Mouse (Mus musculus) hindbrain, embryonic 10.5 days (tissue): ENCODE data around the gene Ptprr. TPM values are rescaled to one million over a fixed set of nuclear protein-coding genes. Genes with fewer than 3 reads are reported as not detected.

Source experiments
- DNase-seq: peaks from one replicate; pipeline ENCODE4 v3.0.0-alpha.2; 2017; ENCODE audit warnings: low spot score
- H3K27ac ChIP-seq: fragments of 300-500 bp; sonication (generic); 2 replicates; pipeline ENCODE4 v1.5.1; 2016; ENCODE audit warnings: mild to moderate bottlenecking, moderate library complexity
- H3K27me3 ChIP-seq: fragments of 300-500 bp; sonication (generic); 2 replicates; pipeline ENCODE4 v1.6.1; 2016; ENCODE audit warnings: mild to moderate bottlenecking; ENCODE audit not compliant: poor library complexity, insufficient read depth, severe bottlenecking
- H3K36me3 ChIP-seq: fragments of 300-500 bp; sonication (generic); 2 replicates; pipeline ENCODE4 v1.6.1; 2016; ENCODE audit warnings: mild to moderate bottlenecking, moderate library complexity
- H3K4me1 ChIP-seq: fragments of 300-500 bp; sonication (generic); replicated peaks from 2 replicates; pipeline ENCODE4 v1.6.1; 2016; ENCODE audit warnings: mild to moderate bottlenecking
- H3K4me3 ChIP-seq: fragments of 300-500 bp; sonication (generic); 2 replicates; pipeline ENCODE4 v1.5.1; 2016; ENCODE audit warnings: mild to moderate bottlenecking, moderate library complexity
- H3K9me3 ChIP-seq: fragments of 300-500 bp; sonication (generic); 2 replicates; pipeline ENCODE4 v1.6.1; 2016; ENCODE audit warnings: mild to moderate bottlenecking, moderate library complexity
- WGBS: fragments of 180-500 bp; shearing (Covaris S2); methylation state at CpG from one replicate; pipeline ENCODE4 v1.1.7; 2016; 5-methylcytosine and 5-hydroxymethylcytosine counted together
- polyA plus RNA-seq: library from polyadenylated mRNA; unstranded; fragments of >200 nt; fragmentation: Nextera tagmentation; extraction: Ambion mirVana; gene quantifications from 2 replicates; pipeline ENCODE4 v1.2.1, GENCODE M21; 2016

The Ptprr gene
- polyA plus RNA-seq = 1.8 and 1.9 TPM in 2 replicates

GRCm38 (mm10) chr10:116017845-116018479 lies at the start of gene Ptprr:
Ptprr (plus strand) TSS chr10:116018213.
- Histone ChIP-seq H3K27me3 (no peaks in the 10 kb centered on the region), H3K4me1 (peaks cover 24% of the 10 kb centered on the region), H3K36me3 (no peaks in the 10 kb centered on the region), H3K9me3 (no peaks in the 10 kb centered on the region), H3K4me3 (peak within 1 kb of the TSS; percentile 64), H3K27ac (peak within 1 kb of the TSS; percentile 88)
- DNase-seq = peak; percentile 89
- under 1% methylated on average over 19 of the region's 19 CpGs for WGBS

- no peaks in the 10 kb centered on the region for H3K4me1 ChIP-seq
- H3K4me3 ChIP-seq = no peak overlapping the region
- H3K9me3 ChIP-seq = no peaks in the 10 kb centered on the region
- no peak overlapping the region for H3K27ac ChIP-seq
- 81% methylated on average over 7 of the region's 7 CpGs for WGBS
- H3K36me3 ChIP-seq = no peaks in the 10 kb centered on the region
- H3K27me3 ChIP-seq = no peaks in the 10 kb centered on the region
- no peak for DNase-seq
Observed at GRCm38 (mm10) chr10:115976345-115976744, 41.7 kb upstream of the Ptprr start.

GRCm38 (mm10) chr10:115978992-115979391 lies 39.0 kb upstream of the Ptprr start:
- Histone ChIP-seq H3K36me3 (no peaks in the 10 kb centered on the region), H3K4me1 (no peaks in the 10 kb centered on the region), H3K27me3 (no peaks in the 10 kb centered on the region), H3K9me3 (no peaks in the 10 kb centered on the region), H3K27ac (no peak overlapping the region), H3K4me3 (no peak overlapping the region)
- 68% methylated on average over 7 of the region's 7 CpGs for WGBS
- no peak for DNase-seq

- Histone ChIP-seq H3K27me3 (no peaks in the 10 kb centered on the region), H3K36me3 (no peaks in the 10 kb centered on the region), H3K27ac (no peak overlapping the region), H3K9me3 (no peaks in the 10 kb centered on the region), H3K4me1 (no peaks in the 10 kb centered on the region), H3K4me3 (no peak overlapping the region)
- no peak for DNase-seq
- 95% methylated on average over 2 of the region's 2 CpGs for WGBS
Observed at GRCm38 (mm10) chr10:115980018-115980417, 38.0 kb upstream of the Ptprr start.

GRCm38 (mm10) chr10:115984308-115984707 lies 33.7 kb upstream of the Ptprr start:
- Histone ChIP-seq H3K36me3 (no peaks in the 10 kb centered on the region), H3K4me1 (no peaks in the 10 kb centered on the region), H3K27ac (no peak overlapping the region), H3K9me3 (no peaks in the 10 kb centered on the region), H3K4me3 (no peak overlapping the region), H3K27me3 (no peaks in the 10 kb centered on the region)
- 68% methylated on average over 6 of the region's 6 CpGs for WGBS
- no peak for DNase-seq

GRCm38 (mm10) chr10:116001838-116002237 lies 16.2 kb upstream of the Ptprr start:
- Histone ChIP-seq H3K4me1 (no peaks in the 10 kb centered on the region), H3K36me3 (no peaks in the 10 kb centered on the region), H3K9me3 (no peaks in the 10 kb centered on the region), H3K27ac (no peak overlapping the region), H3K27me3 (no peaks in the 10 kb centered on the region), H3K4me3 (no peak overlapping the region)
- DNase-seq = no peak
- 76% methylated on average over 8 of the region's 8 CpGs for WGBS

- Histone ChIP-seq H3K36me3 (no peaks in the 10 kb centered on the region), H3K4me1 (no peaks in the 10 kb centered on the region), H3K27me3 (no peaks in the 10 kb centered on the region), H3K4me3 (no peak overlapping the region), H3K27ac (no peak overlapping the region), H3K9me3 (no peaks in the 10 kb centered on the region)
- 61% methylated on average over 6 of the region's 6 CpGs for WGBS
- DNase-seq = no peak
Observed at GRCm38 (mm10) chr10:116006675-116007074, 11.3 kb upstream of the Ptprr start.

GRCm38 (mm10) chr10:116018480-116018891 lies 473 bp downstream of the Ptprr start:
- Histone ChIP-seq H3K27me3 (no peaks in the 10 kb centered on the region), H3K36me3 (no peaks in the 10 kb centered on the region), H3K27ac (peak overlapping the region; percentile 88), H3K4me3 (peak overlapping the region; percentile 64), H3K9me3 (no peaks in the 10 kb centered on the region), H3K4me1 (peaks cover 24% of the 10 kb centered on the region)
- no peak for DNase-seq
- under 1% methylated on average over 17 of the region's 17 CpGs for WGBS

GRCm38 (mm10) chr10:116019086-116019860 lies 1.3 kb downstream of the Ptprr start:
- Histone ChIP-seq H3K4me3 (peak overlapping the region; percentile 64), H3K9me3 (no peaks in the 10 kb centered on the region), H3K36me3 (no peaks in the 10 kb centered on the region), H3K27ac (no peak overlapping the region), H3K4me1 (peaks cover 24% of the 10 kb centered on the region), H3K27me3 (no peaks in the 10 kb centered on the region)
- peak; percentile 54 for DNase-seq
- 9% methylated on average over 20 of the region's 20 CpGs for WGBS

GRCm38 (mm10) chr10:116021081-116021480 lies 3.1 kb downstream of the Ptprr start:
- DNase-seq = no peak
- WGBS = 76% methylated on average over 3 of the region's 3 CpGs

GRCm38 (mm10) chr10:116038150-116038549 lies 20.1 kb downstream of the Ptprr start:
- H3K4me1 ChIP-seq = no peaks in the 10 kb centered on the region
- H3K27me3 ChIP-seq = no peaks in the 10 kb centered on the region
- no peak overlapping the region for H3K4me3 ChIP-seq
- no peak overlapping the region for H3K27ac ChIP-seq
- 94% methylated on average over 1 of the region's 1 CpGs for WGBS
- no peaks in the 10 kb centered on the region for H3K36me3 ChIP-seq
- no peaks in the 10 kb centered on the region for H3K9me3 ChIP-seq
- no peak for DNase-seq

More at GRCm38 (mm10) chr10:116021081-116021480, 3.1 kb downstream of the Ptprr start:
- Histone ChIP-seq H3K9me3 (no peaks in the 10 kb centered on the region), H3K27ac (no peak overlapping the region), H3K36me3 (no peaks in the 10 kb centered on the region), H3K4me1 (peaks cover 24% of the 10 kb centered on the region), H3K27me3 (no peaks in the 10 kb centered on the region), H3K4me3 (no peak overlapping the region)

- no peak overlapping the region for H3K27ac ChIP-seq
- H3K4me1 ChIP-seq = no peaks in the 10 kb centered on the region
- no peaks in the 10 kb centered on the region for H3K9me3 ChIP-seq
- no peaks in the 10 kb centered on the region for H3K36me3 ChIP-seq
- DNase-seq = no peak
- no peak overlapping the region for H3K4me3 ChIP-seq
- no peaks in the 10 kb centered on the region for H3K27me3 ChIP-seq
- WGBS = 87% methylated on average over 5 of the region's 5 CpGs
Observed at GRCm38 (mm10) chr10:116075954-116076353, 57.9 kb downstream of the Ptprr start.

- no peak for DNase-seq
- Histone ChIP-seq H3K36me3 (no peaks in the 10 kb centered on the region), H3K4me1 (no peaks in the 10 kb centered on the region), H3K27me3 (no peaks in the 10 kb centered on the region), H3K27ac (no peak overlapping the region), H3K9me3 (no peaks in the 10 kb centered on the region), H3K4me3 (no peak overlapping the region)
- WGBS = 88% methylated on average over 5 of the region's 5 CpGs
Observed at GRCm38 (mm10) chr10:116078636-116079035, 60.6 kb downstream of the Ptprr start.
